Mouse (Mus musculus) lung, embryonic 15.5 days (tissue): Measurements from ENCODE around the gene Tor3a. TPM values are rescaled to one million over a fixed set of nuclear protein-coding genes. Genes with fewer than 3 reads are reported as not detected.

Experiments used
- ATAC-seq: fragments of 200-750 bp; cut with Nextera tagmentation; 2 replicates; pipeline ENCODE4 v1.8.0; 2017; ENCODE audit warnings: moderate number of reproducible peaks, borderline replicate concordance; ENCODE audit not compliant: low FRiP score, low TSS enrichment; ENCODE audit errors: extremely low read depth
- H3K27ac ChIP-seq: fragments of 300-500 bp; sonication (generic); 2 replicates; pipeline ENCODE4 v1.5.1; 2015; ENCODE audit warnings: moderate library complexity, mild to moderate bottlenecking, inconsistent platforms
- H3K27me3 ChIP-seq: fragments of 300-500 bp; sonication (generic); 2 replicates; pipeline ENCODE4 v1.6.1; 2015; ENCODE audit warnings: inconsistent platforms
- H3K36me3 ChIP-seq: fragments of 300-500 bp; sonication (generic); 2 replicates; pipeline ENCODE4 v1.6.1; 2015; ENCODE audit warnings: inconsistent platforms
- H3K4me1 ChIP-seq: fragments of 300-500 bp; sonication (generic); 2 replicates; pipeline ENCODE4 v1.6.1; 2015; ENCODE audit warnings: inconsistent platforms
- H3K4me2 ChIP-seq: fragments of 300-500 bp; sonication (generic); 2 replicates; pipeline ENCODE4 v1.6.1; 2015; ENCODE audit warnings: inconsistent platforms, mild to moderate bottlenecking, moderate library complexity
- H3K4me3 ChIP-seq: fragments of 300-500 bp; sonication (generic); 2 replicates; pipeline ENCODE4 v1.5.1; 2015; ENCODE audit warnings: mild to moderate bottlenecking, inconsistent platforms
- H3K9ac ChIP-seq: fragments of 300-500 bp; sonication (generic); 2 replicates; pipeline ENCODE4 v1.6.1; 2015; ENCODE audit warnings: inconsistent platforms
- H3K9me3 ChIP-seq: fragments of 300-500 bp; sonication (generic); 2 replicates; pipeline ENCODE4 v1.6.1; 2016; ENCODE audit warnings: inconsistent platforms
- WGBS: fragments of 180-500 bp; shearing (Covaris S2); methylation state at CpG from one replicate; pipeline ENCODE4 v1.1.7; 2015; 5-methylcytosine and 5-hydroxymethylcytosine counted together
- polyA plus RNA-seq: library from polyadenylated mRNA; unstranded; fragments of >200 nt; fragmentation: Nextera tagmentation; extraction: Ambion mirVana; gene quantifications from 2 replicates; pipeline ENCODE4 v1.2.1, GENCODE M21; 2015

Gene Tor3a
- polyA plus RNA-seq = 12.1 and 12.3 TPM in 2 replicates

GRCm38 (mm10) chr1:156674195-156675000 is at the start of gene Tor3a:
Gene Tor3a (minus strand): TSS chr1:156674356.
- no peaks in the 10 kb centered on the region for H3K27me3 ChIP-seq
- H3K4me1 ChIP-seq = peaks cover 17% of the 10 kb centered on the region
- ATAC-seq = peak; percentile 87
- peak within 1 kb of the TSS; percentile 31 for H3K27ac ChIP-seq
- no peaks in the 10 kb centered on the region for H3K9me3 ChIP-seq
- peak within 1 kb of the TSS; percentile 65 for H3K4me3 ChIP-seq
- peak within 1 kb of the TSS; percentile 60 for H3K9ac ChIP-seq
- H3K36me3 ChIP-seq = peaks cover 4% of the 10 kb centered on the region; the same call in 1 of the 2 replicates
- H3K4me2 ChIP-seq = peak within 1 kb of the TSS; percentile 98
- 5% methylated on average over 37 of the region's 37 CpGs for WGBS

DNA sequence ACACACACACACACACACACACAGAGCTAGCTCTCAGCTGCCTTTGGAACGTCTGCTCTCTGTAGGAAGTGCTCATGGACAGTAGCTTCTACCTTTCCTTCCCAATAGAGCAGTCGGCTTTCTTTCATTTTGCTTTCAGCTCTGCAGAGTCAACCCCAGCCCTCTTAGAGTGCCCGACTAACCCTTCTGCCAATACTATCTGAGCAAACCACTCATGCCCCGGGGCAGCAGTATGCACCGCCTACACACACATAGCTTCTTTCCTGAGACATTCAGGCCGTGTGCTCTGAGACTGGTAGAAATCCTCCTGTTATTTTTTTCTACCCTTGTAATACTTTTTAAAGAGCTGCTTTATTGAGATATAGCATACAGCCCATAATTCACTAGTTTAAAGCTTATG is 47.9 kb upstream of the Tor3a start:
- Histone ChIP-seq H3K36me3 (no peaks in the 10 kb centered on the region), H3K27me3 (no peaks in the 10 kb centered on the region; the same call in 1 of the 2 replicates), H3K4me3 (no peak overlapping the region), H3K9ac (no peak overlapping the region), H3K9me3 (no peaks in the 10 kb centered on the region), H3K4me2 (no peak overlapping the region), H3K4me1 (peaks cover 4% of the 10 kb centered on the region; the same call in 1 of the 2 replicates), H3K27ac (no peak overlapping the region)
- WGBS = 39% methylated on average over 6 of the region's 6 CpGs
- no peak for ATAC-seq

- no peaks in the 10 kb centered on the region for H3K36me3 ChIP-seq
- 66% methylated on average over 4 of the region's 4 CpGs for WGBS
- no peak overlapping the region for H3K4me3 ChIP-seq
- H3K4me2 ChIP-seq = no peak overlapping the region
- no peak for ATAC-seq
- H3K27me3 ChIP-seq = no peaks in the 10 kb centered on the region; the same call in 1 of the 2 replicates
- H3K4me1 ChIP-seq = peaks cover 5% of the 10 kb centered on the region
- H3K9me3 ChIP-seq = no peaks in the 10 kb centered on the region
- H3K27ac ChIP-seq = no peak overlapping the region
- no peak overlapping the region for H3K9ac ChIP-seq
These were observed 45.9 kb upstream of the Tor3a start for GRCm38 (mm10) chr1:156720046-156720445.

DNA sequence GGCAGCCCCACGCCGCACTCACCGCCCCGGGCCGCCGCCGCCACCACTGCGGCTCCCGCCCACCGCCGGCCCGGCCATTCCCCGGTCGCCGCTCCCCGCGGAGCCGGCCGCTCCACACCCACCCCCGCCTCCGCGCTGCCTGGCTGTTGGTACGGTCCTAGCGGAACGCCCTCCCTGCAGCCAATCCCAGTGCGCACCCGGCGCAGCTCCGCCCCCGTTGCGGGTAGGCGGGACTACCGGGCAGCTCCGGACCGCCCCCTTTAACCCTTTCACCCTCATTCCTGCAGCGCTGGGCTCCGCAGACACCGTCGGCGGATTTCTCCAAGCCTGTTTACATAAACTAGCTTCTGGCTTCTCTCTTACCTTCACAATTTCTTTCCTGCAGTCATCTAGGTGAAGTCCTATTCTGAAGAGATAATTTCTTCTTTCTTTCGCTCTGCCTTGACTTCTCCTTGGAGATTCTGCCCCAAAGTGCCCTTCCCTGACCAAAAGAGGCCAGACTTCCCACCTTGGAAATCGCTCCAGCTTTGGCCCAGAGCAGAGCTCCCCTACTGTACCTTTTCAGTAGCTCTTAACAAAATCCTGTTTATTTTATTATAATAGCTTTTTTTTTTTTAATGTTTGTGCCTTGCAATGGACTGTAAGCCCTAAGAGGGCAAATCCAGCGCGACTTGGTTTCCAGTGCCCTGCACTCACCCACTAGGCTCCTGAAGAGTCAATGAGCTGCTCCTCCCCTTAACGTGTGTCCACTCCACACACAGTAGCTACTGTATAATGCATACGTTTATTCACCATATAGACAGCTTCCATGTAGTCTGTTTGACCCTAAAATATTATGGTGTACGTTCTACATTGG is 45.0 kb upstream of the Tor3a start, which contains the start of gene Fam20b:
TSS of gene Fam20b (minus strand) at position 137 of the 856 bp plus-strand sequence.
- peak; percentile 98 for ATAC-seq
- Histone ChIP-seq H3K27ac (peak within 1 kb of the TSS; percentile 90), H3K4me1 (peaks cover 5% of the 10 kb centered on the region), H3K4me3 (peak within 1 kb of the TSS; percentile 96), H3K4me2 (peak within 1 kb of the TSS; percentile 73), H3K9ac (peak within 1 kb of the TSS; percentile 88), H3K9me3 (no peaks in the 10 kb centered on the region), H3K27me3 (no peaks in the 10 kb centered on the region; the same call in 1 of the 2 replicates), H3K36me3 (no peaks in the 10 kb centered on the region)
- under 1% methylated on average over 42 of the region's 47 CpGs for WGBS

DNA sequence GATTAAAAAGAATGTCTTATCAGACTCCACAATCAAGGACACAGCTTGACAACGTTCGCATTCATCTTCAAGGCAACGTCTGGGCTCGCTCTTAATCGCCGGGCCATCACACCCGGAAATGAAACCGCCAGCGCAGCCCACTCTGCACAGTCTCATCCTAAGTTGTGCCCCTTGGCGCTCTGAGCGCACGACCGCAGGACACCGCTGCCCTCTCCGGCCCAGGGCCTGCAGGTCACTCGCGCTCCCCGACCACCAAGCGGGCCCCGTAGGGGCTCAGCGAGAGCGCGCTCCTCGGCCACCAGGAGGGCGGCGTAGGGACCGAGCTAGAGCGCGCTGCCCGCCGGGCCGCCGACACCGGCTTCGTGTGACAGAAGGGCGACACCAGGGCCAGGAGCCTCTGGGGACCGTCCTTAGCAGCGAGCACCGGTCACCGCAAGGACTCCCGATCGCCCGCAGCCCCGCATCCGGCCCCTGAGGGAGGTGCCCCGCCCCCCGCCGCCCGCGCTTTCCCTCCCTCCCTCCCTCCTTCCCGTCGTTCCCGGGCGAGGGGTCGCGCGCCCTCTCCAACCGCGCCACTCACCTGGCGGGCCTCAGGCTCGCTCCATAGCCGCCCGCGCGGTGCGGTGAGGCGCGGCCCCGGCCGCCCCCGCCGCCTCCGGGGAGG is 44.3 kb upstream of the Tor3a start:
- Histone ChIP-seq H3K9me3 (no peaks in the 10 kb centered on the region), H3K27ac (peak overlapping the region; percentile 90), H3K4me2 (peak overlapping the region; percentile 73), H3K27me3 (no peaks in the 10 kb centered on the region; the same call in 1 of the 2 replicates), H3K4me3 (peak overlapping the region; percentile 96), H3K36me3 (no peaks in the 10 kb centered on the region), H3K4me1 (peaks cover 5% of the 10 kb centered on the region), H3K9ac (peak overlapping the region; percentile 88)
- ATAC-seq = peak; percentile 77
- WGBS = 1% methylated on average over 56 of the region's 73 CpGs

DNA sequence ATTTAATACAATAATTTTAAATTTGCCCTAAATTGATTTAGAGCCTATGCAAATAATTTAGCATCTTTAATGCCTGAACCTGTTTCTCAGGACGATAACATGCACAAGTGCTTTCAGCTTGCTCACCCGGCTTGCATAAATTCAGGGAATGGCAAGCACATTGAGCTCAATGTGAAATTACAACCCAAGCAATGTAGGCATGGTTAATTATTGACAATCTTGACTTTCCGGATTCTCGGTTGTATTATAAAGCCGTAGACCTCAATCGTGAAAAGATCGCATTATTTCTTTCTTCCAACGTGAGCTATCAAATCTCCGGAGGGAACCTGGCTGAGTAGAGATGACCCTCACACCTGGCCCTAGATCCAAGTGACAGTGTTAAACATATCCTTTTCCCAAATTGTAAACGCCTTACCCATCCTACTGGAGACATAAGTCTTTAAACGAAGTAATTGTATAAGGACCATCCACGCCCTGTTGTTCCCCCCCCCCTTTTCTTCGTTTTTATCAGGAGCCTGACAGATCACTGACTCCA is 43.7 kb upstream of the Tor3a start:
- Histone ChIP-seq H3K4me3 (peak overlapping the region; percentile 96), H3K4me2 (peak overlapping the region; percentile 73), H3K9me3 (no peaks in the 10 kb centered on the region), H3K27me3 (no peaks in the 10 kb centered on the region; the same call in 1 of the 2 replicates), H3K27ac (peak overlapping the region; percentile 90), H3K9ac (peak overlapping the region; percentile 88), H3K4me1 (peaks cover 5% of the 10 kb centered on the region), H3K36me3 (no peaks in the 10 kb centered on the region)
- 10% methylated on average over 13 of the region's 13 CpGs for WGBS
- ATAC-seq = no peak

- Histone ChIP-seq H3K4me3 (no peak overlapping the region), H3K36me3 (no peaks in the 10 kb centered on the region), H3K9ac (no peak overlapping the region), H3K4me2 (no peak overlapping the region), H3K27ac (no peak overlapping the region), H3K4me1 (peaks cover 5% of the 10 kb centered on the region), H3K27me3 (no peaks in the 10 kb centered on the region; the same call in 1 of the 2 replicates), H3K9me3 (no peaks in the 10 kb centered on the region)
- no peak for ATAC-seq
- WGBS = 58% methylated on average over 6 of the region's 6 CpGs
These were observed 42.5 kb upstream of the Tor3a start for GRCm38 (mm10) chr1:156716681-156717080.

GRCm38 (mm10) chr1:156710472-156711098 is 36.4 kb upstream of the Tor3a start:
- Histone ChIP-seq H3K4me2 (no peak overlapping the region), H3K36me3 (no peaks in the 10 kb centered on the region), H3K4me3 (no peak overlapping the region), H3K4me1 (peaks cover 6% of the 10 kb centered on the region; the same call in 1 of the 2 replicates), H3K9me3 (no peaks in the 10 kb centered on the region), H3K9ac (no peak overlapping the region), H3K27me3 (no peaks in the 10 kb centered on the region), H3K27ac (no peak overlapping the region)
- no peak for ATAC-seq
- WGBS = 42% methylated on average over 10 of the region's 10 CpGs

DNA sequence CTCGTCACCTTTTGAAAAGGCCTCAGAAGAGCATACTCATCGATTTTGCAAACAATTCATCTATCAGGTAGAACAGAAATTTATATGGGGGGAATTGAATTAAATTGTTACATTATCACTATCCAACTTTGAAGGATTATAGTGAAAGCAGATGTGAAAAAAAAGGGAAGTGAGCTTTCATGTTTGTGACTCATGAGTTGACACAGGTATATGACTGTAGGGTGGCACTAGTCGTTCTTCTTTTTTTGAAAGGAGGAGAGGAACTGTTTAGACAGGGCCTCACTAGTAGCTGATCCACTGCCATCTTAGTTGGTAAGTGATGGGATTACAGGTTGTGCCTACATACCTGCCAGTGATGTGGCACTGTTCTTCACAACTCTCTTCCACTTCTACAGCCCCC is 34.5 kb upstream of the Tor3a start:
- H3K9ac ChIP-seq = no peak overlapping the region
- H3K27ac ChIP-seq = no peak overlapping the region
- no peak for ATAC-seq
- H3K27me3 ChIP-seq = no peaks in the 10 kb centered on the region
- H3K4me1 ChIP-seq = peaks cover 6% of the 10 kb centered on the region; the same call in 1 of the 2 replicates
- peaks cover 12% of the 10 kb centered on the region for H3K36me3 ChIP-seq
- H3K9me3 ChIP-seq = no peaks in the 10 kb centered on the region
- 83% methylated on average over 3 of the region's 3 CpGs for WGBS
- H3K4me2 ChIP-seq = no peak overlapping the region
- no peak overlapping the region for H3K4me3 ChIP-seq

GRCm38 (mm10) chr1:156705696-156706285 is 31.6 kb upstream of the Tor3a start:
- no peak overlapping the region for H3K4me2 ChIP-seq
- ATAC-seq = no peak
- H3K36me3 ChIP-seq = peaks cover 31% of the 10 kb centered on the region
- peaks cover 2% of the 10 kb centered on the region; the same call in 1 of the 2 replicates for H3K4me1 ChIP-seq
- H3K9ac ChIP-seq = no peak overlapping the region
- WGBS = 78% methylated on average over 10 of the region's 10 CpGs
- H3K27me3 ChIP-seq = no peaks in the 10 kb centered on the region
- H3K9me3 ChIP-seq = no peaks in the 10 kb centered on the region
- no peak overlapping the region for H3K27ac ChIP-seq
- H3K4me3 ChIP-seq = no peak overlapping the region
